In genomic region chr4:85904217-85904616, GRCm38 (mm10) we compare ENCODE assay signal across 29 mouse cellular contexts.
"Had no signal": no experiment of that assay in that cellular context is flagged by ENCODE, and none has a peak within 500 bp of the region (broad histone marks: within the 10 kb centered on the region; RNA-seq: fewer than 3 reads in every experiment).

No protein-coding gene starts in this region.

- H3K9me3 ChIP-seq: limb, embryonic 10.5 days; limb, embryonic 13.5 days; limb, embryonic 15.5 days; liver, embryonic 12.5 days; liver, embryonic 13.5 days; liver, embryonic 15.5 days; lung, embryonic 15.5 days; midbrain, embryonic 12.5 days; midbrain, embryonic 13.5 days; midbrain, embryonic 15.5 days; neural tube, embryonic 12.5 days had no signal

- ATAC-seq: liver, embryonic 12.5 days; liver, postnatal 0 days; lung, postnatal 0 days; midbrain, embryonic 13.5 days; midbrain, embryonic 15.5 days; midbrain, embryonic 16.5 days had no signal

- H3K4me3 ChIP-seq: limb, embryonic 10.5 days; limb, embryonic 12.5 days; limb, embryonic 13.5 days; limb, embryonic 15.5 days; liver, embryonic 12.5 days; liver, embryonic 13.5 days; liver, embryonic 15.5 days; lung, embryonic 15.5 days; megakaryocyte, embryonic 14.5 days; midbrain, embryonic 12.5 days; midbrain, embryonic 13.5 days; midbrain, embryonic 15.5 days; myocyte; neural tube, embryonic 12.5 days had no signal

- H3K27me3 ChIP-seq: limb, embryonic 12.5 days; limb, embryonic 13.5 days; limb, embryonic 15.5 days; liver, embryonic 12.5 days; liver, embryonic 13.5 days; liver, embryonic 15.5 days; lung, embryonic 15.5 days; megakaryocyte, embryonic 14.5 days; midbrain, embryonic 12.5 days; midbrain, embryonic 13.5 days; midbrain, embryonic 15.5 days; neural tube, embryonic 12.5 days had no signal

- DNase-seq: left cerebral cortex, postnatal 4 days; liver; liver, embryonic 13.5 days; liver, postnatal 0 days; lung, adult 18-20 months; lung, adult 2 months; lung, embryonic 14.5 days; lung, postnatal 10 days; lung, postnatal 14 days; lung, postnatal 36 days; lung, postnatal 4 days; midbrain, embryonic 14.5 days had no signal

- H3K27ac ChIP-seq: limb, embryonic 10.5 days; limb, embryonic 12.5 days; limb, embryonic 13.5 days; limb, embryonic 15.5 days; liver, embryonic 12.5 days; liver, embryonic 13.5 days; liver, embryonic 14.5 days; liver, embryonic 15.5 days; lung, embryonic 15.5 days; macrophage; midbrain, embryonic 12.5 days; midbrain, embryonic 13.5 days; midbrain, embryonic 15.5 days; neural tube, embryonic 12.5 days had no signal

- H3K4me1 ChIP-seq: limb, embryonic 10.5 days; limb, embryonic 12.5 days; limb, embryonic 15.5 days; liver, embryonic 12.5 days; liver, embryonic 13.5 days; liver, embryonic 15.5 days; megakaryocyte, embryonic 14.5 days; midbrain, embryonic 12.5 days; midbrain, embryonic 13.5 days; midbrain, embryonic 15.5 days; neural tube, embryonic 12.5 days had no signal

- H3K9ac ChIP-seq: limb, embryonic 12.5 days; limb, embryonic 13.5 days; limb, embryonic 15.5 days; liver, embryonic 12.5 days; liver, embryonic 13.5 days; liver, embryonic 14.5 days; liver, embryonic 15.5 days; liver, postnatal 0 days; lung, embryonic 14.5 days; lung, embryonic 15.5 days; midbrain, embryonic 12.5 days; midbrain, embryonic 13.5 days; midbrain, embryonic 15.5 days; neural tube, embryonic 12.5 days had no signal

- H3K36me3 ChIP-seq: limb, embryonic 10.5 days; limb, embryonic 12.5 days; limb, embryonic 13.5 days; limb, embryonic 15.5 days; liver, embryonic 12.5 days; liver, embryonic 13.5 days; liver, embryonic 15.5 days; lung, embryonic 15.5 days; midbrain, embryonic 12.5 days; midbrain, embryonic 13.5 days; midbrain, embryonic 15.5 days; neural tube, embryonic 12.5 days had no signal
